Mouse (Mus musculus) ZHBTc4 (cell line): ENCODE measurements around the gene Mea1.

Experiments used
- DNase-seq: peaks from one replicate; pipeline ENCODE4 v3.0.0-alpha.2; 2011; ENCODE audit warnings: low read depth, low spot score

The Mea1 gene

DNA sequence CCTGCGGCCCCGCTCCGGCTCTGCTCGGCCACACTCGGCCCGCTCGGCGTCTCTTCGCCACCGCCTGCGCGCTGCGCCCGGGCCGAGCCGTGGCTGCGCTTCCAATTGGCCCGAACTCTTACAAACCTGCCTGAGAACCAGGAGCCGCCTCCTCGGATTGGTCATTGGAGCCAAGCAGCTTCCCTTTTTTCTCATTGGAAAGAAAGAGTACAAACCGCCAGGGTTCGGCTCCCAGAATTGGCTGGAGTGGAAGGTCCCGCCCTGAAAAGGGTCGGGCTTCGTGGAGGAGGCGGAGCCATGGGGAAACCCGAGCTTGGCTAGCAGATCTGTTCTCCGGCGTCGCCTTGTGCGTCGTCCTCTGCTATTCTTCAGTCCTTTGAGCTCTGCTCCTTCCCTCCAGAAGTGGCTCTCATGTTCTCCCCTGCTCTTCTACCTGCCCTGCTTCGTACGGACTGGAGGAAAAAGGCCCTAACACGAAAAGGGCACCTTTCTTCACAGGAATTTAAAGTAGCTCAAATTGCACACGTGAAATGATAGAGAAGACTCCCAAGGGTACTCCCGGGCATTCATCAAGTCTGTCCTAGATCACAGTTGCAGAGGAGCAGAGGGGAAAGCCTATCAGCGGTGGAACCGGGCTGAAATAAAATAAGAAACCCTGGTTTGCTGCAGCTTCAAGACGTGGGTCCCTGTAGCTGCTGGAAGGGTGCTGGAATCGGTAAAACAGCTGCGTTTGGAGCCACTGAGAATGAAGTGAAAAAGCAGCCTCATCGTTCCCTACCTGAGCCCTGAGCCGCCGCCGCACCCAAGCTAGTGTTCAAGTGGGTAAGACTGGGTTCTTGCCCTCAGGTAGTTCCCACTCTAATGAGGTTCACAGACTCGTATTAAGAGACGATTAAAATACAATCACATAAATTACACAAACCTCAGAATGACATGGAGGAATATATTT, 26.6 kb downstream of the Mea1 start, which contains the start of gene Ppp2r5d:
Gene Ppp2r5d, minus strand, starts transcription at position 225 of the 949 bp plus-strand sequence.
- peak; percentile 99 for DNase-seq

GRCm38 (mm10) chr17:46706375-46707089, 27.9 kb downstream of the Mea1 start:
- no peak for DNase-seq

- peak; percentile 97 for DNase-seq
These were observed 32.5 kb downstream of the Mea1 start, which contains the start of gene Pex6 for GRCm38 (mm10) chr17:46710959-46711597. Gene Pex6 (plus strand): TSS chr17:46711463.

- DNase-seq: peak; percentile 46
These were observed 33.1 kb downstream of the Mea1 start for GRCm38 (mm10) chr17:46711612-46712271.

DNA sequence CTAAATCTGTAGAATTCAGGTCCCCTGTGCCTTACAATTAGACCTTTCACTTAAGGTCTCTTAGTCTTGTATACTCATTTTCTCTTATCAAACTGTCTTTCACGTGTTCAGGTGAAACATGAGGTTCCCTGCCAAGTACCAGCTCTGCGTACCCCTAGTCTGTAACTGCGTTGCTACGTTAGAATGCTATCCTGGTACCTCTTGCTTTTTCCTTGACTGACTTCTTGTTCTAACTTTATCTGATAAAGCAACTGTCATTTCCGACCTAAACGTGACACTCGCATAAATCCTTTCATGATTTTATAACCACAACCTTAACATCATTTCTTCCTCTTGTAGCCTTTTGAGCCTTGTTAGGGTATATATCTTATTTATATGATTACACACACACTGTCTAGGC, 33.8 kb downstream of the Mea1 start:
- no peak for DNase-seq

DNA sequence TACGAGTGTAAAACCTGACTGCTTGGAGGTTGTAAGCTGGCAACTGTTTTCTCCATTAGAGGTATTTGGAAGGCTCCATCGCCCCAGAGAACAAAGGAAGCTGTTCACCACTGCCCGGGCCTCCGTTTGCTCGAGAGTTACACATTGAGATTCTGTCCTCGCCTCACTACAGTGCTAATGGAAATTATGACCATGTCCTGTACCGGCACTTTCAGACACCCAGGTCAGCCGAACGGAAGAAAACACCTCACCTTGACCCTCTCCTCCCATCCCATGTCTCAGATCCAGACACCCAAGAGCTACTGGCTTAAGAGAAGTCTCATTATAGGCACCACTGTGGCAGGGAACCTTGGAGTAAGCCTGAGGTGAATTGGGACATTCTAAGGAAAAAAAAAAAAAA, 35.3 kb downstream of the Mea1 start:
- DNase-seq: no peak

DNA sequence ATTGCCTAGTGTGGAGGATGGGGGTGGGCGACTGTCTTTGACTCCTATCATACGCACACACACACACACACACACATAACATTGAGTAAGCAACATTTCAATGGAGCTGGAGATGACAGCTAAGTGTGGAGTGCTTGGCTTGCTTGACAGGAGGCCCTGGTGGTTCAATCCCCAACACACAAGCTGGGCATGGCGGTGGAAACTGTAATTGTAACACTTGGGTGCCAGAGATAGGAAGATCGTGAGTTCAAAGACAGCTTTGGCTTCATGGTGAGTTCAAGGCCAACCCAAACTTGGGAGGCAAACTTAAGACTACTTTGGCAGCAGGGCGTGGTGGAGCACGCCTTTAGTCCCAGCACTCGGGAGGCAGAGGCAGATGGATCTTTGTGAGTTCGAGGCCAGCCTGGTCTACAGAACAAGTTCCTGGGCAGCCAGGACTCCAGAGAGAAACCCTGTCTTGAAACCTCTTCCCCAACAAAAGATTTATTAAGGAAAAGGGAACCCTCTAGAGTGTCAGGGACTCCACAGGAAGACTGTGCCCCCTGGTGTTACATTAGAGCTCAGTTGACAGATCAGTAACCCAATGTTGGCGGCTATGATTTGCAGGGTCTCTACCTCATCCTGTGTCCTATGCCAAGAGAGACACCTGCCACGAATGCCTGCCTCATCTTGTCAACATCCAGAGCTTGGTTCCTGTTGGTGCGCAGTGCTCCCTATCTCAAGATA, 36.3 kb downstream of the Mea1 start:
- DNase-seq: peak; percentile 84

GRCm38 (mm10) chr17:46721077-46721476, 42.5 kb downstream of the Mea1 start:
- no peak for DNase-seq

- DNase-seq: no peak
These were observed 46.0 kb downstream of the Mea1 start for GRCm38 (mm10) chr17:46724477-46725084.

DNA sequence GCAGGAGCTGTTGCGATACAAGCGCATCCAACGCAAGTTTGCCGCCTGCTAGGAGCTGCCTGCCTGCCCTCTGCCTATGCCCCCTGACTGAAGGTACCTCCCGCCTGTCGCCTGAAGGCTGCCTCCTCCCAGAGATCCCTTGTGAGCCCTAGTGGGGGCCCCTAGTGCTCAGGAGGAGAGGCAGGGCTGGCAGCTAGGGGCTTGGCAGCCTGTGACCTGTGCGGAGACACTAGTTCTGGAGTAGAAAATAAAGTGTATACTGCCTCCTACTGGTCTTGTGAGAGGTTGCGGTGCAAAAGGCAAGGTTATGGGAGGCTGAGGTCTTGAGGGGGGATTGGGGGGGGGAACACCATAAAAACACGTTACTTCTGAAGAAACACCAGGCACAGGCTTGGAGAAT, 46.7 kb downstream of the Mea1 start:
- DNase-seq: peak; percentile 87

DNA sequence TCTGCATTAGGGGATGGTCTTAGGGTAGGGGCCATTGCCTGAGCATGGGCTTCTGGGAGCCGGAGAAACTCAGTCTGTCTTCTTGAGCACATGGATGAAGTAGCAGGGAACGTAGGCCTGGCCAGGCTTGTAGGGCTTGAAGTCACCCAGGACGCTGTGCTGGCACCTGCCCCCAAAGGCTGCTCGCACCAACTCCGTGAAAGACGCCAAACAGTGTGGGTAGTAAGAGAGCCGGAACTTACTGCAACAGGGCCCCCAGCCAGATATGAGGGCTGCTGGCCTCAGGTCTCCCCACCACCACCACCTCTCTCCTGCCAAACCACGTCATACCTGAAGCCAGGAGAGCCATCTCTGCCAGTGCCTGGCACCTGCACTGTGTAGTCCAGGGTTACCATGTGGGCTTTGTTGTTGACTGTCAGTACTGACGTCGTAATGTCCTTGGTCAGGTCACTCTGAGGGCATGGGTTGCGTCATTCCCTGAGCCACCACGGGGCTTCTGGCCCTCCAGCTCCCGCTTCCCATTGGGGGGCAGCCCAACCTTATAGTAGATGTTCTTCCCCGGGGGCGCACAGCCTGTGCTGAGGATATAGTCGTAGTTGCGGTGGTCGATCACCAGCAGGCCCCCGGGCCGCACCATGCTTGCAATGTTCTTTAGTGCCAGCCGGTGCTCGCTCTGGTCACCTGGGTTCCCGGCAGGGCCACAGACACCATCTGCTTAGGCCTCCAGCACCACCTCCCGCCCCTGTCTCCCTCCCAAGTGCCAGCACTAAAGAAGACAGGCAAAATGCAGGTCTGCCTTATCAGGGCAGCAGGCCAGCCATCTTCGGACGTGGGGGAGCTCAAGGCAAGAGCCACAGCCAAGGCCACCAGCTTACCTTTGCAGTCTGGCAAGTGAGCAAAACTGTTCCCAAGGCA, 47.4 kb downstream of the Mea1 start:
- no peak for DNase-seq

DNA sequence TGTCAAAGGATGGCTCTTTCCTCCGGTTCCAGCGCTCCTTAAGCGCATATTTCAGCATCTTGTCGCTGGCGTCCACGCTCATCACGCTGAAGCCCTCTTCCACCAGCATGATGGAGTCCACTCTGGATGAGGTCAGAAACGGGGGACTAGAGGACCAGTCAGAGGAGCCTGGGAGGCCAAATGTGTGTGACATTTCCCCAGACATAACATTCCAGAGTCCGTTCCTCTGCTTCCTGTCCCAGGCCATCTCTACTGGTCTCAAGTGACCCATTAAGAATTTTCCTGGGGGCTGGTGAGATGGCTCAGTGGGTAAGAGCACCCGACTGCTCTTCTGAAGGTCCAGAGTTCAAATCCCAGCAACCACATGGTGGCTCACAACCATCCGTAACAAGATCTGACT, 48.7 kb downstream of the Mea1 start:
- no peak for DNase-seq

- DNase-seq: peak; percentile 89
These were observed 49.4 kb downstream of the Mea1 start for GRCm38 (mm10) chr17:46728021-46728420.

GRCm38 (mm10) chr17:46728496-46728895, 49.9 kb downstream of the Mea1 start:
- DNase-seq: peak; percentile 48

DNA sequence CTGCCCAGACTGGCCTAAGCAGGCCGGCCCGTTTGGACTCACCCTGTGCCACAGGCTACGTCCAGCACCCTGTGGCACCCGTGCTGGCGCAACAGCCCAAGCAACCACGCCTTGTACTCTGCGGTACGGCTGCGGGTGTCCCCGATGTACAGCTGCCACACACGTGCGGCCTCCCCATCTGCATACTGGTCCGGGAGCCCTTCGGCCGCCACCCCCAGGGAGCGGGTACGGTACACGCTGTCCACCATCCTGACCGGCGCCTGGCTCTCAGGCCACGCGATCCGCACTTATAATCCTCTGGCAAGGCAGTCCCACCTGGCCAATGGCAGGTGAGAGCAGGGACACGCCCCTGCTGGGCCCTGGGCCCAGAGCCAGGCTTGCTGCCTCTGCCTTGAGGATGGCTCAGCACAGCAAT, 50.3 kb downstream of the Mea1 start, which contains the start of gene Gnmt:
Gene Gnmt, minus strand, starts transcription at position 265 of the 415 bp plus-strand sequence.
- peak; percentile 62 for DNase-seq
